Mouse (Mus musculus) brain, embryonic 14.5 days (tissue): ENCODE measurements at regions not wholly inside any gene's neighbourhood (a gene's known extent, or its start where the extent isn't known, plus 50 kb on each side); places are given as distances from the start of the nearest gene placed in this dataset.

Source experiments
- DNase-seq: peaks from one replicate; pipeline ENCODE4 v3.0.0-alpha.2; 2011; ENCODE audit warnings: low read depth
- CTCF ChIP-seq: fragments of 200-500 bp; IDR thresholded peaks from 2 replicates; pipeline ENCODE4 v1.5.1; 2012; ENCODE audit warnings: inconsistent platforms, mild to moderate bottlenecking, moderate library complexity, borderline replicate concordance; ENCODE audit not compliant: insufficient read depth, insufficient read length; ENCODE audit errors: extremely low read depth
- POLR2A ChIP-seq: fragments of 200-500 bp; IDR thresholded peaks from 2 replicates; pipeline ENCODE4 v1.6.1; 2012; ENCODE audit warnings: mild to moderate bottlenecking, inconsistent platforms, borderline replicate concordance; ENCODE audit not compliant: poor library complexity, insufficient read depth, insufficient read length, severe bottlenecking; ENCODE audit errors: extremely low read depth

DNA sequence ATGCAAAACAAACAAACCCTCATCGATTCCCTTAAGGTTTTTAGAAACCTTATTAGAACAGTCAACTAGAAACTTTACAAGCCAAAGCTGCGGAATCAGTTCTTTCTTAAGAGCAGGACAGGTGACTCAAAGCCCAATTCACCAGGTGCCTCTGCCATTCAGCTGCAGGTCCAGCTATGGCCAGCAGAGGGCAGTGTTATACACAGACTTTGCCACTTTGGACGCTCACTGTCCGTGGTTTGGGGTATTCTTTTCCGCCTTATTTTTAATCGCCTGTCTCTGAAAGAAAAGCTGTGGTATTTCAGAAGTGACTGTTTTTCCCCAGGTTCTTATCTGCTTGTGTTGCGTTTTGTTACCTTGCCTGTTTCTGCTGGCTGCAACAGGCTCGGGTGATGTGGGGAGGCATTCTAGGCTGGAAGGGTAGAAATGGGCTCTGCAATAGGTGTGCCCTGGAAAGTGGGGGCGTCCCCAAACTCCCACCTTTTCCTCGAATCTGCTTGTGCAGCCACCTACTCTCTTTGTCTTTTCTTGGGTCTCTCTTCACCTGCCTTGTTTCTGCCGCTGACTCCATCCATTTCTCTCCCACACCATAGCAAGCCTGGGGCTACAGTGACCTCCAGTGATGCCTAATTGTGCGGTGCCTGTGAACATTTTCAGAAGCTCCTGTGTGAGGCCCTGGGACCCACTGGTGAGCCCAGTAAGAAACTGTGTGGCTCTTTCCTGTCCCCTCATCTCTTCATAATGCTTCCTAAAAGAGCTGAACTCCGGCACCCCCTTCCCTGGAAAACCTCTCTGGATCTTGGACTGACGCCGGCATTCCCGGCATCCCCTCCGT is 142.4 kb downstream of the Mtx3 start:
- DNase-seq = peak; percentile 79
- no peak for TF ChIP-seq POLR2A
- peak; percentile 96 for TF ChIP-seq CTCF

DNA sequence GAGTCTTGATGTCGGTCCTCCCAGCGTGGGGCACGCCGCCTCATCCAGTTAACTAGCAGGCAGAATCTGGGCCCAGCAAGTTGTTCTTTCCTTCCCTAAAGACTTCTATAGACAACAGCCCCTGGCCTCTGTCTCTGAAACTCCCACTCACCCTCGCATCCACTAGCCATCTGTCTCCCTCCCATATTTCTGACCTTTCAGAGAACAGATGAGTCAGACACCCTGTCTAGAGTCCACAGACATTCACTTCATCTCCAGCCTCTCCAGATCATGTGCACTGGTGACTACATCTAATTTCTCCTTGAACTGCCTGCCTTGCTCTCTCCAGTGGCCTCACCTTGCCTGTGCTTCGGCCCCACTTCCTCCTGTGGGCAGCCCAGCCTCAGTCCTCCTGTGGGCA is 143.1 kb downstream of the Mtx3 start:
- no peak for DNase-seq
- TF ChIP-seq POLR2A = no peak
- no peak for TF ChIP-seq CTCF

DNA sequence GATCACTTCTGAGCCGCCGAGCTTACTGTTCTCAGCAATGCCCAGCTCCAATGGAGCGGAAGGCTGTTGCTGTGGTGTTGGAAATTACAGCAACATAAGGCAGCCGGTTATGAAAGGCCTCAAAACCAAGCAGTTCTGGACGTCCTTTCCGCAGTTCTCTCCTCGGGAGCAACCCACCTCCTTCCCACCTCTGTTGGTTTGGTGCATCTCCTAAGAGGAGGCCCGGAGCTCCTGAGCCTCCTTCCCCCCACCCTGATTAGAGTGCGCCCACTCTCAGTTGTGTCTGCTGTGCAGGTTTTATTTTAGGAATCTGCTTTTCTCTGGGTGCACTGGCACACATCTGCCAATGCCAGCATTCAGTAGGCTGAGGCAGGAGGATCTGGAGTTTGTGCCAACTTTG is 144.0 kb downstream of the Mtx3 start:
- no peak for DNase-seq
- no peak for TF ChIP-seq CTCF
- TF ChIP-seq POLR2A = no peak

DNA sequence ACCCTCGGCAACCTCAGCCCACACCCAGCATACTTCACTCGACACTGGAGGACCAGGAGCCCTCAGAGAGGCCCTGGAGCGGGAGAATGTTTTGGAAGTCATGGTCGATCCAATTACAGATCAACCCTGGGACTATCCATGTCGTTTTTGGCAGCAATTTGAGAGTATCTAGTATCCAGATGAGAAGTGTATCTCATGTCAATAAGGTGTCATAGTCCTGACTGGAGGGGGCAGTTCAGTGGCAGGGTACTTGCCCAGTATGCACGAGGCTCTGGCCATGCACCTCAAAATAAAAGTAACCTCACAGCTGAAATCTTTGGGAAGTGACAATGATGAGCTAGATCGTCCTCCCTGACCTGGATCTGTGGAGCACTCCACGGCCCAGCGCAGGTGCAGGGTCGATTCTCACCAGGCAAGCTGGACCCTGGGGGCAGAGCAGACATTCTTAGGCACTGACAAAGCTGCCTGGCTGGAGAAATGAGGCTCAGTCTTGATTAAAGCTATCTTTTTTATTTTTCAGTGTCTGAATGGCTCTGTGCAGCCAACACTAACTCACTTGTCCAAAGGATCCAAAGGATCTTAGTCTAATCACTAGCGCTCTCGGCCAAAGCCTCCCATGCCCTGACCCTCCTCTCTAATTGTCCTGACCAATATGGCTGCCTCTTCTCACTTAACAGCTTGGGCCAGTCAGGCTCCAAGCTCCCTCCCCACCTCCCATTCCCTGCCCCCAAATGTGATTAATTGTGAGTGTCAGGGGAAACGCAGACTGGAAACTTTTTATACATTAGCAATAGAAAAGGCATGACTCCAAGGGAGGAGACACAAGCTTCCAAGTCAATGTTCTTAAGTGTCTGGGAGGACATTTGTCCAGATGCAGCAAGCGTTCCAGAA is 146.0 kb downstream of the Mtx3 start:
- DNase-seq = no peak
- TF ChIP-seq POLR2A (no peak), CTCF (no peak)
